Mouse (Mus musculus) frontal cortex, postnatal 36 days (tissue): ENCODE measurements around the gene Pla2g4e.

ENCODE experiments used
- DNase-seq, 2 experiments: peaks; one replicate each; pipeline ENCODE4 v3.0.0; 2022; ENCODE audit warnings: low spot score in 2 of 2

Pla2g4e gene

GRCm38 (mm10) chr2:120235947-120236640 is 9.0 kb downstream of the Pla2g4e start:
- no peak for DNase-seq

GRCm38 (mm10) chr2:120235381-120235780 is 9.8 kb downstream of the Pla2g4e start:
- no peak for DNase-seq

- no peak for DNase-seq
Observed at GRCm38 (mm10) chr2:120231642-120232041, 13.5 kb downstream of the Pla2g4e start.

GRCm38 (mm10) chr2:120214600-120214999 is 30.5 kb downstream of the Pla2g4e start:
- DNase-seq: no peak

GRCm38 (mm10) chr2:120211448-120211847 is 33.7 kb downstream of the Pla2g4e start:
- DNase-seq: no peak

- no peak for DNase-seq
Observed at GRCm38 (mm10) chr2:120207926-120208325, 37.2 kb downstream of the Pla2g4e start.

- no peak for DNase-seq
Observed at GRCm38 (mm10) chr2:120207028-120207427, 38.1 kb downstream of the Pla2g4e start.

- DNase-seq: no peak
Observed at GRCm38 (mm10) chr2:120203742-120204141, 41.4 kb downstream of the Pla2g4e start.

- DNase-seq: peak in 1 of 2 experiments; percentile 17
Observed at GRCm38 (mm10) chr2:120200077-120200476, 45.1 kb downstream of the Pla2g4e start.

- DNase-seq: no peak
Observed at GRCm38 (mm10) chr2:120188174-120188573, 57.0 kb downstream of the Pla2g4e start.

GRCm38 (mm10) chr2:120187583-120187982 is 57.6 kb downstream of the Pla2g4e start:
- DNase-seq: no peak

GRCm38 (mm10) chr2:120185527-120186276 is 59.4 kb downstream of the Pla2g4e start:
- DNase-seq: no peak

GRCm38 (mm10) chr2:120178936-120179335 is 66.2 kb downstream of the Pla2g4e start:
- no peak for DNase-seq

- peak; percentile 57 to 60 for DNase-seq
Observed at GRCm38 (mm10) chr2:120173718-120174117, 71.4 kb downstream of the Pla2g4e start.

- DNase-seq: no peak
Observed at GRCm38 (mm10) chr2:120171362-120171761, 73.8 kb downstream of the Pla2g4e start.

- no peak for DNase-seq
Observed at GRCm38 (mm10) chr2:120170726-120171125, 74.4 kb downstream of the Pla2g4e start.

- no peak for DNase-seq
Observed at GRCm38 (mm10) chr2:120169382-120169781, 75.8 kb downstream of the Pla2g4e start.

GRCm38 (mm10) chr2:120167763-120168162 is 77.4 kb downstream of the Pla2g4e start:
- DNase-seq: no peak

GRCm38 (mm10) chr2:120165474-120165873 is 79.7 kb downstream of the Pla2g4e start:
- no peak for DNase-seq

GRCm38 (mm10) chr2:120159434-120159833 is 85.7 kb downstream of the Pla2g4e start:
- no peak for DNase-seq

- DNase-seq: no peak
Observed at GRCm38 (mm10) chr2:120158846-120159245, 86.3 kb downstream of the Pla2g4e start.

GRCm38 (mm10) chr2:120158016-120158415 is 87.1 kb downstream of the Pla2g4e start:
- no peak for DNase-seq

GRCm38 (mm10) chr2:120157606-120158005 is 87.5 kb downstream of the Pla2g4e start:
- no peak for DNase-seq
